Mouse (Mus musculus) adrenal gland, postnatal 0 days (tissue): ENCODE measurements around the gene Fcor. TPM values are rescaled to one million over a fixed set of nuclear protein-coding genes. Genes with fewer than 3 reads are reported as not detected.

Source experiments
- polyA plus RNA-seq: library from polyadenylated mRNA; unstranded; fragments of >200 nt; fragmentation: Nextera tagmentation; extraction: Ambion mirVana; gene quantifications from 2 replicates; pipeline ENCODE4 v1.2.1, GENCODE M21; 2015

Gene Fcor
- polyA plus RNA-seq = 6.3 and 6.8 TPM in 2 replicates

DNA sequence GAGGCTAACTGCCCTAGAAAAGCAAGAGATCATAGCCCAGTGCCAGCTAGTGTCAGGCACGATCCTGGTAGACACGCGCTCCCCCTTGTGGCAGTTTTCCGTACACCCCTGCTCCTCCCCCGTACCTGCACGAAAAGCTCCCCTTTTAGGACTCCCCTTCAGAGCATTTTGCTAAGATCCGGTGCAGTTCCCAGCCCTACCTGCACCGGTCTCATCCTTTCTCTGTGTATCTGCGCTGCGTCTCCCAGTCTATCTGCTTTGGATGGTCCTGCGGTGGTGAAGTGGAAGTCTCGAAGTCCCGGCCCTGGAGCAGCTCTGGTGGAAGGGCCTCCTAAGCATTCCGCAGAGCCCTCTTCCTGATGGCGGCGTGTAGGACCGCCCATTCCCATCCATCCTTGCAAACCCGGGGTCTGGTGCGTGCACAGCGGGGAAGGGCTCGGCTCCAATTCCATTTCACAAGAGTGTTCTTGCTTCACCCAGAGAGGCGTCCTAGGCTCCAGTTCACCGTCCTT lies at the start of gene Fcor:
Gene Fcor, minus strand, starts transcription at position 383 of the 512 bp plus-strand sequence.

GRCm38 (mm10) chr8:3720551-3720950 lies 48.4 kb upstream of the Fcor start, which contains the start of gene Clec4g:
TSS of gene Clec4g (minus strand) at chr8:3720651.

GRCm38 (mm10) chr8:3694121-3694520 lies 22.0 kb upstream of the Fcor start, which contains the start of gene Fcer2a:
TSS of gene Fcer2a (minus strand) at chr8:3694175.

DNA sequence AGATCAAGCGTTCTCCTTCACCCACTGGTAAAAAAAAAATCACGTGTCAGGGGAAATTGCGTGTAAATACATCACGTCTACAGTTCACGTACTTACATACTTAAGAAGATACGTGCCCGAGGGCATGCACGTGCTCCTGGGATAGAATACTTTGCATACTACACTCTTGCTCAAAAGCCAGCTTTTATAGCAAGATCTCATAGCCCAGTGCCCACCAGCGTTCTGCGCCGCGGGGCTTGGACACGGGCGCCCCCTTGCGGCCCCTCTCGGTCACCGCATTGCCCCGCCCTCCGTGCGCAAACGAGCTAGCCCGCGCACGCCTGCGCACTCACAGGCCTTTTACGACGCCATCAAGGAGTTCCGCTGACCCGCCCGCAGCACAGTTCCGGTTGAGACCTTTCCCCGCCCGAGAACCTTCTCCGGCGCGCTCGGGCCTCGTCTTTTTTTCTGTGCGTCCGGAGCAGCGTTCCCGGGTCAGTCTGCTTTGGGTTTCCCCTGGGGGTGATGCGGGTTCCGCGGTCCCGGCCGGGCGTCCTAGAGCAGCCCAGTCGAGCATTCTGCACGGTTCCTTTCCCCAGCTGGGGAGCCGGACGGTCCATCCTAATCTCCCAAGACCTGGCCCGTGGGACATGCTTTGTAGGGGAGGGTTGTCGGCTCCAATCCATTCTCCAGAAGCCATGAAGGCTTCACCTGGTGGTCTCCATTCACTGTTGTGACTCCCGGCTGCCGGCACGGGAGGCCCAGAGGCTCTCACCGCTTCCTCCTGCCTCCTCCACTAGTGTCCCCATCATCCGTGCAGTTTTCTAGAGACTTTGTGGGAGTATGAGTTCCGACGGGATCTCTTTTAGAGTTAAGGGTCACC lies 4.2 kb upstream of the Fcor start, which contains the start of gene Trappc5:
Gene Trappc5, plus strand, starts transcription at position 169 of the 862 bp plus-strand sequence.

GRCm38 (mm10) chr8:3665507-3665906 lies 6.7 kb downstream of the Fcor start, which contains the start of gene Mcemp1:
TSS of gene Mcemp1 (plus strand) at chr8:3665754.

DNA sequence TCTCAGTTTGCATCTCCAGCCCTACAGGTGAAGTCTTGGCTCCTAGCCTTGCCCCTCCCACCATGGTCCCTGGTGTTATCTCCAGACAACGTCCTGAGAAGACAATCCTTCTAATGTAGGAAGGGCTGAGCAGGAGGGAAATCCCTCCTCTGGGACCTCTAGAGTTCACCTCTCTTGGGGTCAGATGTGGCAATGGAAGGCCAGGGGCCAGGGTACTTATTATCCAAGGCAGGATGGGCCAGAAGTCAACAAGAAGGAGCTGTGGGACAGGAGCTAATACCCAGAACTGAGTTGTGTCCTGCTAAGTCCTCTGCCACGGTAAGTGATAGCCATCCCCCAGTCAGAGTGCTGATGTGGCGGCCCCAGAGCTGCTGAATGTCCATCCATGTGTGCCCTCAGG lies 16.6 kb downstream of the Fcor start, which contains the start of gene Retn:
Gene Retn, plus strand, starts transcription at position 245 of the 400 bp plus-strand sequence.

DNA sequence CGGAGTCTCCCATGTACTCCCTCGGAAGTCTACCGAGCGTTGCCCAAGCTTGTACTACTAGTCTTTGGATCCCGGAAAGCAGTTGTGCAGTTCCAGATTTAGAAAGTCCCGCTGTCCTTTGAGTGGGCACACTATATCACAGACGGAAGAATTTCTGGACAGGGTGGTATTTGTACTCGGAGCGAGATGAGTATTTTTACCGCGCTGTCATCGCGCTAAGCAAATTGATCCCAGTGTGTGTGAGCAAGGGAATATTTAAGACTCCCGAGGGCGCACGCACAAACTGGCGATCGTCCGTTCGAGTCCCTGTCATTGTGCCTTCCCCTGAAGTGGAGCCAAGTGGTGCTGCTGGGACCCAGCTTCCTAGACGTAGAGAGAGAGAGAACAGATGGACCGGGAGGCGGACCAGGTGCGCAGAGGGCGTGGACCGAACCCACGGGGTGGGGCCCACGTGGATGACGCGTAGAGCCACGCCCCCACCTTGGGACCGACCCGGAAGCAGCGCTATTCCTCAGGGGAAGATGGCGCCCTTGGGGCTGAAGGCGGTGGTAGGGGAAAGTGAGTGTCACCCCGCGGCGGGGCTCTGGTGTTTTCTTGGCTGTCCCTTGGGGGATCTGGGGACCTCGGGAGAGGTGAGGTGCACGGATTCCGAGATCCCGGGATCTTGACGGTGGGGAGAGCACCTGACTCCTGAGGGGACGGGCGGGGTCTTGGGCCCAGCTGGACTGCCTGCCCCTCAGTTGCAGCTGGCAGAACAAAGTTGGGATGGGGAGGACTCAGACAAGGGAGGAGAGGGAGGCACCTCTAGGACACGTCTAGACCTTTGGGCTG lies 41.3 kb downstream of the Fcor start, which contains the start of gene Stxbp2:
Gene Stxbp2, plus strand, starts transcription at position 309 of the 831 bp plus-strand sequence.

DNA sequence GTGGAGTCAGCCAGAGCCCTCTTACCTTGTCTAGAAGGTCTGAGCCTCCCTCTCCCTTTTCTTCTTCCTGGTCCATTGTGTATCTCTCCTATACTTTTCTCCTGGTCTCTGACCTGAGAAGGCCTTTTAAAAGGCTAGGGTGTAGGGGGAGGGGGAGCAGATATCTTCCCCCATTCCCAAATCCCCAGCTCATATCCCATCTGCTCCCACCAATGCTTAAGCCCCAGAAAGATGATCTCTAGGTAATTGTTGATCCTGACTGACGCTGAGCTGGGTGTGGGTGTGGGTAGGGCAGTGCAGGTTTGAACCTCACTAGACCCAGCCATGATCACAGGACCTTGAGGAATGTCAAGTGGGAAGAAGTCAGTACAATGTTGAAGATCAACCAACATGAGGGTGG lies 46.7 kb downstream of the Fcor start, which contains the start of gene Pcp2:
Gene Pcp2, minus strand, starts transcription at position 101 of the 400 bp plus-strand sequence.

GRCm38 (mm10) chr8:3621199-3621970 lies 50.8 kb downstream of the Fcor start, which contains the start of the genes Xab2 and Pet100:
TSS of gene Xab2 (minus strand) at chr8:3621316.
TSS of gene Pet100 (plus strand) at chr8:3621548.

Other genes with a start within 250 kb of the Fcor start
- 5.8 and 11.0 TPM in 2 replicates for gene Pex11g, start 204.7 kb downstream of the Fcor start, polyA plus RNA-seq
- gene Tex45, start 201.5 kb downstream of the Fcor start, polyA plus RNA-seq = 0.14 TPM in 1 of 2 replicates, not detected in the other
- 28.0 and 29.2 TPM in 2 replicates for gene Zfp358, start 179.2 kb downstream of the Fcor start, polyA plus RNA-seq
- 42.7 and 55.1 TPM in 2 replicates for gene Mcoln1, start 171.9 kb downstream of the Fcor start, polyA plus RNA-seq
- gene Pnpla6, start 157.0 kb downstream of the Fcor start, polyA plus RNA-seq = 18.1 and 21.1 TPM in 2 replicates
- gene C330021F23Rik, start 104.4 kb downstream of the Fcor start, polyA plus RNA-seq = 0.68 and 1.5 TPM in 2 replicates
- 2.9 and 8.1 TPM in 2 replicates for gene Camsap3, start 85.1 kb downstream of the Fcor start, polyA plus RNA-seq
- 26.3 and 31.5 TPM in 2 replicates for gene Xab2, start 51.0 kb downstream of the Fcor start, polyA plus RNA-seq
- 267 and 643 TPM in 2 replicates for gene Pet100, start 50.8 kb downstream of the Fcor start, polyA plus RNA-seq
- gene Pcp2, start 46.8 kb downstream of the Fcor start, polyA plus RNA-seq = 0.17 TPM in 1 of 2 replicates, not detected in the other
- gene Stxbp2, start 41.4 kb downstream of the Fcor start, polyA plus RNA-seq = 40.3 and 82.1 TPM in 2 replicates
- gene Retn, start 16.6 kb downstream of the Fcor start, polyA plus RNA-seq = 1.4 TPM in 1 of 2 replicates, not detected in the other
- gene Mcemp1, start 6.6 kb downstream of the Fcor start, polyA plus RNA-seq = 0.98 and 1.4 TPM in 2 replicates
- gene Trappc5, start 3.9 kb upstream of the Fcor start, polyA plus RNA-seq = 26.5 and 28.8 TPM in 2 replicates
- 0.19 TPM in 1 of 2 replicates, not detected in the other for gene Fcer2a, start 21.8 kb upstream of the Fcor start, polyA plus RNA-seq
- gene Clec4g, start 48.3 kb upstream of the Fcor start, polyA plus RNA-seq = 0.39 and 0.68 TPM in 2 replicates
- gene Cd209a, start 76.6 kb upstream of the Fcor start, polyA plus RNA-seq = 0.24 and 0.41 TPM in 2 replicates
- not detected in 2 replicates for gene Cd209e, start 181.9 kb upstream of the Fcor start, polyA plus RNA-seq
- not detected in 2 replicates for gene Cd209d, start 206.2 kb upstream of the Fcor start, polyA plus RNA-seq